Mouse (Mus musculus): ENCODE measurements at regions not wholly inside any gene's neighbourhood (a gene's known extent, or its start where the extent isn't known, plus 50 kb on each side); places are given as distances from the start of the nearest gene placed in this dataset.

- TF ChIP-seq CTCF (IDR thresholded peaks at IDR 0.05; ENCODE audit: low read depth) = no peak
- TF ChIP-seq EP300 (optimal IDR thresholded peaks at IDR 0.05) = no peak
These were observed 66.1 kb upstream of the Tgfbr2 start for GRCm38 (mm10) chr9:116241290-116241689.
